9 mouse cellular contexts compared by ENCODE assay signal in genomic region chr6:91720588-91721214, GRCm38 (mm10). TPM values are rescaled to one million over a fixed set of nuclear protein-coding genes. Genes with fewer than 3 reads are reported as not detected.
DNase-seq lines count a peak whose midpoint lies in the region; ATAC-seq and TF ChIP-seq lines count a peak whose summit lies in the region.
"Had no signal": no experiment of that assay in that cellular context is flagged by ENCODE, and none has a peak within 500 bp of the region (broad histone marks: within the 10 kb centered on the region; RNA-seq: fewer than 3 reads in every experiment).

No protein-coding gene starts in this region.

- peaks cover 27% of the 10 kb centered on the region for H3K36me3 ChIP-seq in lung, embryonic 14.5 days (ENCODE audit: insufficient read depth)
- H3K36me3 ChIP-seq in hindbrain, postnatal 0 days (ENCODE audit: insufficient read depth, low read length) = peaks cover 20% of the 10 kb centered on the region

- 0 out of 2 replicates have a peak overlapping the region, but pooled peaks have one; percentile 2 for H3K4me2 ChIP-seq in lung, embryonic 14.5 days
- peak overlapping the region; percentile 27; the same call in 1 of the 2 replicates for H3K4me2 ChIP-seq in hindbrain, postnatal 0 days (ENCODE audit: low read depth, low read length)

- H3K9me3 ChIP-seq in lung, embryonic 14.5 days (ENCODE audit: low read depth, low read length) = no peaks in the 10 kb centered on the region
- no peaks in the 10 kb centered on the region for H3K9me3 ChIP-seq in hindbrain, postnatal 0 days (ENCODE audit: low read length)

- no peak overlapping the region for H3K4me3 ChIP-seq in lung, embryonic 14.5 days (ENCODE audit: low read depth, low read length)
- no peak overlapping the region for H3K4me3 ChIP-seq in hindbrain, postnatal 0 days (ENCODE audit: low read length)
- H3K4me3 ChIP-seq in olfactory bulb, adult 2 months (ENCODE audit: insufficient read depth, low read depth, low read length) = 0 out of 2 replicates have a peak overlapping the region, but pooled peaks have one; percentile 2

- H3K4me1 ChIP-seq in lung, embryonic 14.5 days (ENCODE audit: insufficient read depth) = peaks cover 12% of the 10 kb centered on the region
- H3K4me1 ChIP-seq in hindbrain, postnatal 0 days (ENCODE audit: insufficient read depth, low read length) = peaks cover 29% of the 10 kb centered on the region
- H3K4me1 ChIP-seq in olfactory bulb, adult 2 months (ENCODE audit: control insufficient read depth, insufficient read depth, low read length) = peaks cover 49% of the 10 kb centered on the region

- ATAC-seq in frontal cortex, adult (ENCODE audit: low TSS enrichment) = peak; percentile 2; the same call in 1 of the 2 replicates
- no peak; the same call in 1 of the 2 replicates for ATAC-seq in lung, embryonic 14.5 days (ENCODE audit: insufficient read depth)
- ATAC-seq in hindbrain, postnatal 0 days = peak; percentile 6; the same call in 1 of the 2 replicates
- ATAC-seq: Patski had no signal

- H3K27ac ChIP-seq in lung, embryonic 14.5 days (ENCODE audit: low read depth) = peak overlapping the region; percentile 27; the same call in 1 of the 2 replicates
- peak overlapping the region; percentile 84 for H3K27ac ChIP-seq in hindbrain, postnatal 0 days
- peak overlapping the region; percentile 96 for H3K27ac ChIP-seq in olfactory bulb, adult 2 months (ENCODE audit: insufficient read depth, low read depth, low read length)

- WGBS in lung, embryonic 14.5 days = 28% methylated on average over 4 of the region's 4 CpGs
- WGBS in hindbrain, postnatal 0 days = 28% methylated on average over 4 of the region's 4 CpGs
- 64% methylated on average over 4 of the region's 4 CpGs for WGBS in olfactory bulb, adult 2 months

- DNase-seq in frontal cortex, adult 2 months (ENCODE audit: extremely low spot score in 1 of 2, low spot score in 1 of 2) = no peak
- no peak for DNase-seq in lung, embryonic 14.5 days
- DNase-seq in lung, postnatal 36 days = no peak
- no peak for DNase-seq in hindbrain, postnatal 0 days (ENCODE audit: low spot score)
- no peak for DNase-seq in frontal cortex, postnatal 25 days (ENCODE audit: low spot score in 2 of 2)
- DNase-seq in cerebellum, postnatal 4 days (ENCODE audit: low spot score in 2 of 2) = no peak

- no peak for TF ChIP-seq POLR2A in olfactory bulb, adult 2 months (IDR thresholded peaks at IDR 0.05; ENCODE audit: insufficient read depth, low read depth, low read length)

- TF ChIP-seq CTCF in lung, embryonic 14.5 days (IDR thresholded peaks at IDR 0.05; ENCODE audit: low read depth) = no peak
- no peak for TF ChIP-seq CTCF in hindbrain, postnatal 0 days (IDR thresholded peaks at IDR 0.05; ENCODE audit: low read depth)
- TF ChIP-seq CTCF in olfactory bulb, adult 2 months (IDR thresholded peaks at IDR 0.05; ENCODE audit: insufficient read depth, low read depth, low read length) = no peak

- H3K9ac ChIP-seq in lung, embryonic 14.5 days = no peak overlapping the region
- peak overlapping the region; percentile 25; the same call in 1 of the 2 replicates for H3K9ac ChIP-seq in hindbrain, postnatal 0 days (replicated peaks; ENCODE audit: low read length)

- H3K27me3 ChIP-seq in lung, embryonic 14.5 days (ENCODE audit: insufficient read depth, low read length) = no peaks in the 10 kb centered on the region
- H3K27me3 ChIP-seq in hindbrain, postnatal 0 days (ENCODE audit: insufficient read depth, low read length) = no peaks in the 10 kb centered on the region
- H3K27me3 ChIP-seq: Patski had no signal

RNA-seq across cellular contexts. Expression of gene Slc6a6, which starts 36.8 kb away (rescaled TPM):
- polyA plus RNA-seq in frontal cortex, adult 2 months (2012; rRNA removed) = 109 and 123 TPM in 2 replicates
- polyA plus RNA-seq in lung, embryonic 14.5 days (2014; fragmentation: Nextera tagmentation; extraction: Ambion mirVana) = 47.6 and 50.7 TPM in 2 replicates
- 78.2 and 85.6 TPM in 2 replicates for total RNA-seq in hindbrain, postnatal 0 days (2014; rRNA removed)
- polyA plus RNA-seq in hindbrain, postnatal 0 days (2015; fragmentation: Nextera tagmentation; extraction: Ambion mirVana) = 116 and 119 TPM in 2 replicates
- 322 TPM in 1 of 2 replicates, not detected in the other for polyA plus RNA-seq in olfactory bulb, adult 2 months (2012; ENCODE audit: insufficient read depth, insufficient read length, low replicate concordance, missing spikeins)

Comparison
In these comparisons a context has a peak if more than half of its experiments do, and no peak if none do; other contexts are left out.
1. H3K27ac ChIP-seq: peak in every context shown above with its lines; median percentile 96 in olfactory bulb, adult 2 months; 84 in hindbrain, postnatal 0 days; 27 in lung, embryonic 14.5 days.